Mouse (Mus musculus) C2C12 (cell line): Measurements from ENCODE around the gene Prom2.

ENCODE experiments used
- CEBPB ChIP-seq: IDR thresholded peaks from one replicate; pipeline ENCODE4 v1.6.1; 2011; ENCODE audit warnings: low read depth, mild to moderate bottlenecking, control low read depth, moderate library complexity
- CTCF ChIP-seq: IDR thresholded peaks from one replicate; pipeline ENCODE4 v1.5.1; 2011; ENCODE audit not compliant: control insufficient read depth, insufficient read depth, insufficient read length
- MAX ChIP-seq: IDR thresholded peaks from one replicate; pipeline ENCODE4 v1.6.1; 2011; ENCODE audit warnings: mild to moderate bottlenecking, control low read depth
- MYOD1 ChIP-seq: IDR thresholded peaks from one replicate; pipeline ENCODE4 v1.6.1; 2011; ENCODE audit warnings: low read depth; ENCODE audit not compliant: control insufficient read depth, insufficient read length
- USF1 ChIP-seq: IDR thresholded peaks from one replicate; pipeline ENCODE4 v1.6.1; 2011; ENCODE audit warnings: low read depth, mild to moderate bottlenecking, control low read depth, moderate library complexity

DNA sequence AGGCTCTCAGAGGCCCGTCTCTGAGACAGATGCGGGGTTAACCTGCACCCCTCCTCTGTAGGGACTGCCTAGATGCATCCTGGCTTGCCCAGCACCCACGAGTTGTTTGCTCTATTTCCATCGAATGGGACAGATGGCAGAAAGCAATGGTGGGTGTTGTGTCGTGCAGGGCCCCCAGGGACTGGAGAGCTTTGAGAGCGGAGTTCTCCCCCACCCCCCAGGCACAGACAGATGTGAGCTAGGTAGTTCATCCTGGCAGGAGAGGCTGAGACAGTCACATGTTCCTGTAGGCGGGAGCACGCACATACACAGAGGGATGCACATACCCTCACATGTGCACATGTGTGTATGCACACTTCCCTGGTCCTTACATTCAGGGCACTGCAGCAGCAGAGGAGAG lies 24.2 kb downstream of the Prom2 start:
- no peak for TF ChIP-seq CTCF
- TF ChIP-seq USF1: no peak
- TF ChIP-seq MAX: no peak
- no peak for TF ChIP-seq CEBPB
- TF ChIP-seq MYOD1: no peak
